Mouse (Mus musculus) lung, embryonic 15.5 days (tissue): ENCODE data around the gene Rplp2. TPM values are rescaled to one million over a fixed set of nuclear protein-coding genes. Genes with fewer than 3 reads are reported as not detected.
A peak's percentile ranks its signal among the peaks of the same experiment; 100 is the strongest.

Experiments used
- ATAC-seq: fragments of 200-750 bp; cut with Nextera tagmentation; 2 replicates; pipeline ENCODE4 v1.8.0; 2017; ENCODE audit warnings: moderate number of reproducible peaks, borderline replicate concordance; ENCODE audit not compliant: low FRiP score, low TSS enrichment; ENCODE audit errors: extremely low read depth
- H3K27ac ChIP-seq: fragments of 300-500 bp; sonication (generic); 2 replicates; pipeline ENCODE4 v1.5.1; 2015; ENCODE audit warnings: moderate library complexity, mild to moderate bottlenecking, inconsistent platforms
- H3K27me3 ChIP-seq: fragments of 300-500 bp; sonication (generic); 2 replicates; pipeline ENCODE4 v1.6.1; 2015; ENCODE audit warnings: inconsistent platforms
- H3K36me3 ChIP-seq: fragments of 300-500 bp; sonication (generic); 2 replicates; pipeline ENCODE4 v1.6.1; 2015; ENCODE audit warnings: inconsistent platforms
- H3K4me1 ChIP-seq: fragments of 300-500 bp; sonication (generic); 2 replicates; pipeline ENCODE4 v1.6.1; 2015; ENCODE audit warnings: inconsistent platforms
- H3K4me2 ChIP-seq: fragments of 300-500 bp; sonication (generic); 2 replicates; pipeline ENCODE4 v1.6.1; 2015; ENCODE audit warnings: inconsistent platforms, mild to moderate bottlenecking, moderate library complexity
- H3K4me3 ChIP-seq: fragments of 300-500 bp; sonication (generic); 2 replicates; pipeline ENCODE4 v1.5.1; 2015; ENCODE audit warnings: mild to moderate bottlenecking, inconsistent platforms
- H3K9ac ChIP-seq: fragments of 300-500 bp; sonication (generic); 2 replicates; pipeline ENCODE4 v1.6.1; 2015; ENCODE audit warnings: inconsistent platforms
- H3K9me3 ChIP-seq: fragments of 300-500 bp; sonication (generic); 2 replicates; pipeline ENCODE4 v1.6.1; 2016; ENCODE audit warnings: inconsistent platforms
- WGBS: fragments of 180-500 bp; shearing (Covaris S2); methylation state at CpG from one replicate; pipeline ENCODE4 v1.1.7; 2015; 5-methylcytosine and 5-hydroxymethylcytosine counted together
- polyA plus RNA-seq: library from polyadenylated mRNA; unstranded; fragments of >200 nt; fragmentation: Nextera tagmentation; extraction: Ambion mirVana; gene quantifications from 2 replicates; pipeline ENCODE4 v1.2.1, GENCODE M21; 2015

The Rplp2 gene
- polyA plus RNA-seq, 1 experiment from 2014 or later: 1,155 TPM

DNA sequence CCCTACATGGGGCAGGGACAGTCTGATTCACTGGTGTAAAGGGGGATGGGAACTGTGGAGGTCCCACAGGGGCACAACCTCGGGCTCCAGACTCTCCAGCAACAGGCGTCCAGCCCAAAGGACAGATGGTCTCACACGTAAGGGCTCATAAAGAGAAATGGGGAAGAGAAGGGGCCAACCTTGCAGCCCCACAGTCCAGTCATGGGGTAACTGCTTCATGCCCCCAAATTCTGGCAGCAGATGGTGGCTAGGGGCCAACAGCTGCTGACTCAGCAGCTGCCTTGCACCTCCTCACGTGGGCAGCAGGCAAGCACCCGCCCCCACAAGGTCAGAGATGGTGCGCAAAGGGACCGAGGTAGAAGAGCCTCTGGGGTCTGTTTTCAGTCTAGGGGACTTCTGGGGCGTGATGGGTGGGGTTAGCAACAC, 15.0 kb upstream of the Rplp2 start:
- 74% methylated on average over 8 of the region's 8 CpGs for WGBS
- Histone ChIP-seq H3K27me3 (no peaks in the 10 kb centered on the region), H3K4me2 (no peak overlapping the region), H3K9me3 (no peaks in the 10 kb centered on the region), H3K4me3 (no peak overlapping the region), H3K9ac (no peak overlapping the region), H3K27ac (no peak overlapping the region), H3K36me3 (peaks cover 27% of the 10 kb centered on the region), H3K4me1 (peaks cover 29% of the 10 kb centered on the region)
- no peak for ATAC-seq

DNA sequence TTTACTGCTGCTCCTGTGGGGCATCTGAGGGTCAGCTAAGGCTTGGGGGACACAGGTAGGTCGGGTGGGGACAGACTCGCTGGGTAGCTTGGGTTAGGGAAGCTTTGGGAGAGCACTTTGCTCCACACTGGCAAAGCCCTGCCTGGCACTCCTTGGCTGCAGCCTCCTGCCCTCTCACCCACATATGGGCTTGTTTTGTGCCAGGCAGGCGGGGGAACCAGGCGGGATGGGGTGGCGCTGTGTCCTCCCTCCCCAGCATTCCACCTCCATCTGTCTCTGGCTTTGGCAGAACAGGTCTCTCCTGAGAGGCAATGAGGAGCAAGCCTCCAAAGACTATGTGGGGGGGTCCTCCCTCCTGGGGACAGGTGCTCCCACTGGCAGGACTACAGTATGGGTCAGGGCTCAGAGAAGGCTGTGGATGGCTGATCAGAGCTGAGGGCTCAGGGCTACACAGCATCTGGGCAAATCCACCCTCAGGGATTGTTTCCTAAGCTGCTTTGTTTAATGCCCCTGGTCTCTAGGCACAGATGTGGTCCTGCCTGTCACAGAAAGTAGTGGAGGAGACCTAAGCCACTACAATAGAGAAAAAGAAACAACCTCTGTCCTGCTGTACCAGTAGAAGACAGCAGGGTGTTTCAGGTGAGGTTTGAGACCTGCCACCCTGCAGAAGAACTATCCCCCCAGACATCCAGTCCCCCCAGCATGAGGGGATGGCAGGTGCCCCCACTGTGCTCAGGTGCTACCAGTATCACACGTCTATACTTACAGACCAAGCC, 14.2 kb upstream of the Rplp2 start:
- Histone ChIP-seq H3K36me3 (peaks cover 27% of the 10 kb centered on the region), H3K4me3 (no peak overlapping the region), H3K9ac (no peak overlapping the region), H3K27me3 (no peaks in the 10 kb centered on the region), H3K4me1 (peaks cover 32% of the 10 kb centered on the region), H3K9me3 (no peaks in the 10 kb centered on the region), H3K27ac (no peak overlapping the region), H3K4me2 (no peak overlapping the region)
- ATAC-seq: no peak
- 78% methylated on average over 6 of the region's 6 CpGs for WGBS

DNA sequence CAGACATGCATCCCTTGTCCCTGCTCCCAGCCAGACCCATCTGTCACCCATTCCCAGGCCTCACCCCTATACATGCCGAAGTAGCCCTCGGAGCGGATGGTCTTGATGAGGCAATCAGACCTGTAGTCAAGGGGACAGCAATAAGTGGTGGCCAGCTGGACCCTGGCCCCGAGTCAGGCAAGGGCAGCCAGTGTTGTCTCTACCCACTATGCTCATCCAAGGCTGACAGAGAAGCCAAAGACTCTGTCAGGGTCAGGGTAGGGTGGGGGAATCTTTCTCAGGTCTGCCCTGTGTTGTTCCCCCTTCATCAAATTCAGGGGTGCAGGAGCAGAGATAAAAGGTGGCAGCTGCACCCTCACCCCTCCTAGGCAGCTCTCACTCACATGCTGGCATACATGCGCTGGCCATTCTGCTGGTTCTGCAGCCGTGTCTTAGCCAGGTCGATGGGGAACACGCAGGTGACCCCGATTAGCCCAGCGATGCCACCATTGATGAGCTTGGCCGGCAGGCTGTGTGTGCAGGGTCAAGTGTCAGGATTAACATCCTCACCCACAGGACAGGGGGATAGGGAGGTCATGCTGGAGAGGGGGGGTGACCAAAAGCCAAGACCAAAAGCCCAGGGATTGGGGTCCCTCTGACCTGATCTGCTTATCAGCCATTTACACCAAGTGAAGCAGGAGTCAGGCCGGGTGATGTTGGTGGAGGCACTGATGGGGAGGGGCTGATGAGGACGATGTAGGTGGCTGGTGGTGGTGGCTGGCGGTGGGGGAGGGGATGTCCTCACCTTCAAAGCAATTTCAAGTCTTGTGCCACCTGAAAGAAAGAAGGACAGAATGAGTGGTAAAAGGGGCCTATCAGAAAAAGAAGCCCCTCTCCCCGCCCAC, 13.4 kb upstream of the Rplp2 start:
- no peak for ATAC-seq
- no peaks in the 10 kb centered on the region for H3K27me3 ChIP-seq

DNA sequence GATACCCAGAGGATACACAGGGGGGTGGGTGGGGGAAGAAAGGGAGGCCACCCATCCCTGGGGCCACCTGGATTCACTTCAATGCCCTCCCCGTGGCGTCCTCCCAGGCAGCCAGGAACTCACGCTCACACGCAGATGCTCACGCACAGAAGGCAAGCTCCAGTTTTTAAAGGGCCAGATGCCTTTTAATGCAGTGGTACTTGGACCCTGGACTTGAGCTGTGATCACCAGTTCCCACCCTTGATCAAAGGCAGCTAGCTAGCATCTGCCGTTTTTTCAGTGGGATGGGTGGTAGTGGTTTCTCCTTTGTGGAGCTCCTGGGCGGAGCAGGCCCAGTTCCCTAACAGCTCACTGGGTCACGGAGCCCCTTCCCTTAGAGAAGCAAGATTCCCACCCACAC, 12.7 kb upstream of the Rplp2 start:
- H3K27me3 ChIP-seq: no peaks in the 10 kb centered on the region
- H3K36me3 ChIP-seq: peaks cover 40% of the 10 kb centered on the region
- peak overlapping the region; percentile 82 for H3K4me2 ChIP-seq
- no peak overlapping the region for H3K27ac ChIP-seq
- H3K9ac ChIP-seq: peak overlapping the region; percentile 43
- H3K4me1 ChIP-seq: peaks cover 32% of the 10 kb centered on the region
- no peaks in the 10 kb centered on the region for H3K9me3 ChIP-seq
- ATAC-seq: no peak
- H3K4me3 ChIP-seq: peak overlapping the region; percentile 45
- WGBS: 13% methylated on average over 8 of the region's 8 CpGs

More for the DNA sequence above, 13.4 kb upstream of the Rplp2 start:
- H3K27ac ChIP-seq: no peak overlapping the region
- peaks cover 32% of the 10 kb centered on the region for H3K4me1 ChIP-seq
- peak overlapping the region; percentile 43 for H3K9ac ChIP-seq
- WGBS: 67% methylated on average over 15 of the region's 15 CpGs
- no peaks in the 10 kb centered on the region for H3K9me3 ChIP-seq
- H3K4me3 ChIP-seq: peak overlapping the region; percentile 45
- peak overlapping the region; percentile 82 for H3K4me2 ChIP-seq
- peaks cover 33% of the 10 kb centered on the region for H3K36me3 ChIP-seq

DNA sequence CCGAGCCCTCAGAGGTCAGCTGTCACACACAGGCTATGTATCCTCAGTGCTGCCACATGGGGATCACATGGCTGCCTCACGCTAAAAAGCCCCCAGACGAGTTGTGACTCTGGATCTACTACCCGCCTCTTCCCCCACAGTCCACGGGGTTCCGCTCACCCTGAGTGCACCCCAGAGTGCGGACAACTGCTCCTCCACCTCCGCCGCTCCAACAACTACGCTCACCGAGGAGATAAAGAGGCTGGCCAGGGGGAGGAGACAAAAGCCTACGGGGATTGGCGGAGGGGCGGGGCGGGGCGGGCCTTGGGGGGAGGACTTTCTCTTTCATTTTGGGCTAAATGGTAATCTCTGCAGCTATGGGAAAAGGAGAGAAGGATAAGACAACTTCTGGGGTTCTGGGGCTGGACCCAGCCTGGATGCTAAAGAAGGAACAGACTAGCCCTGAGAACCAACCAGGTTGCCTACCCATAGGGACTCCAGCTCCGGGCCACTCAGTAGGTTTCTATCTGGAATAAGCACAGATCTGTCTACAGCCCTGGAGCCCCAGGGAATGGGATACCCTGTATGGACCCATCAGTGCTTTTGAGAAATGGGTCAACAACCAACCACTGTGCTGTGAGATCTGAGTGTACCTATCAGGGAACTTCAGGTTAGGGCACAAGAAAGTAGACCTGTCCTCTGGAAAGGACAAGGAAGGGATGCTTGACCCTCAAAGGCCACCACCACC, 11.9 kb upstream of the Rplp2 start:
- Histone ChIP-seq H3K27ac (no peak overlapping the region), H3K36me3 (peaks cover 44% of the 10 kb centered on the region), H3K4me1 (peaks cover 32% of the 10 kb centered on the region), H3K27me3 (no peaks in the 10 kb centered on the region), H3K9me3 (no peaks in the 10 kb centered on the region), H3K9ac (peak overlapping the region; percentile 43), H3K4me2 (peak overlapping the region; percentile 82), H3K4me3 (peak overlapping the region; percentile 45)
- 4% methylated on average over 17 of the region's 17 CpGs for WGBS
- ATAC-seq: no peak

DNA sequence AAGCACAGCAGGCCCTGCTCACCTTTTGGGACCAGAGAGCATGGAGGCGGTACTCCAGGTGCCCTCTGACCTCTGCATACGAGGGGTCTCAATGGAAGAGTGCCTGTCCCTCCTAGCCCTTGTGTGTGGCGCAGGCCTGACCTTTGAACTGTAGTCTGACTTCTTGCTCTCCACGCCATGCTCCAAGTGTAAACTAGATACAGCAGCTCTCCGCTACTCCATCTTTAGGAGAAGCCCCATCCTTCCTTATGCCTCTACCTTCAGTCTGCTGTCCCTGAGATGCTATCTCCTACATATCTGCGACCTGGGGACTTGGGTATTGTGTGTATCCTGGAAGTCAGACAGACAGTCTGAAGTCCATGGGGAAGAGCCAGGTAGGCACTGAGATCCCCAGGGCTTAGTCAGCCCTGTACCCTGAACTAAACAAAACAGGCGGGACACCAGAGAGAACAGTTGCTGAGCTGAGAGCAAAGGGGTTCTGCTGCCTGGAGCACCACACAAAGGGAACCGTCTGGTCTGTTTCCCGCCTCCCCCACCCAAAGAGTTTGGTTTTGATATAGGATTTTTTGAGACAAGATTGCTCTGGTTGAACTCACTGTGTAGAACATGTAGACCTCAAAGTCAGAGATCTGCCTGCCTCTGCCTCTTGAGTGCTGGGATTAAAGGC, 11.2 kb upstream of the Rplp2 start:
- H3K36me3 ChIP-seq: peaks cover 37% of the 10 kb centered on the region
- H3K4me1 ChIP-seq: peaks cover 38% of the 10 kb centered on the region
- no peak overlapping the region for H3K9ac ChIP-seq
- no peaks in the 10 kb centered on the region for H3K27me3 ChIP-seq
- H3K9me3 ChIP-seq: no peaks in the 10 kb centered on the region
- H3K27ac ChIP-seq: no peak overlapping the region
- peak overlapping the region; percentile 82; the same call in 1 of the 2 replicates for H3K4me2 ChIP-seq
- H3K4me3 ChIP-seq: peak overlapping the region; percentile 65; the same call in 1 of the 2 replicates
- no peak for ATAC-seq
- WGBS: 81% methylated on average over 9 of the region's 9 CpGs

DNA sequence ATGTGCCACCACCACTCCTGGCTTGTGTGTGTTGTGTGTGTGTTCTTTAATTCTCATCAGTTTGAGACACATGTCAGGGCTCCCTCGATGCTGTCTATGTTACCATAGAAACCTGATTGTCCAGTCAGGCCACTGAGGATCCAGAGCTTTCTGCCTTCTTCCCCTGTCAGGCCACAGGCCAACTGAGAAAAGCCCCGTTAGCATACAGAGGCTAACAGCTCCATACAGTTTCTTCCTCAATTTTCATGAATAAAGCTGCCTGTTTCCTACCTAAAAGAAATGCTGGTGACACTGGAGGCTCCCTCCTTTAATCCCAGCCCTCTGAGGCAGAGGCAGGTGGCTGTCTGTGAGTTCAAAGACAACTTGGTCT, 10.7 kb upstream of the Rplp2 start:
- Histone ChIP-seq H3K4me3 (peak overlapping the region; percentile 65), H3K4me1 (peaks cover 43% of the 10 kb centered on the region), H3K27me3 (no peaks in the 10 kb centered on the region), H3K9ac (peak overlapping the region; percentile 66; the same call in 1 of the 2 replicates), H3K9me3 (no peaks in the 10 kb centered on the region), H3K27ac (no peak overlapping the region), H3K4me2 (peak overlapping the region; percentile 80), H3K36me3 (peaks cover 32% of the 10 kb centered on the region)
- no peak for ATAC-seq
- 43% methylated on average over 2 of the region's 2 CpGs for WGBS

DNA sequence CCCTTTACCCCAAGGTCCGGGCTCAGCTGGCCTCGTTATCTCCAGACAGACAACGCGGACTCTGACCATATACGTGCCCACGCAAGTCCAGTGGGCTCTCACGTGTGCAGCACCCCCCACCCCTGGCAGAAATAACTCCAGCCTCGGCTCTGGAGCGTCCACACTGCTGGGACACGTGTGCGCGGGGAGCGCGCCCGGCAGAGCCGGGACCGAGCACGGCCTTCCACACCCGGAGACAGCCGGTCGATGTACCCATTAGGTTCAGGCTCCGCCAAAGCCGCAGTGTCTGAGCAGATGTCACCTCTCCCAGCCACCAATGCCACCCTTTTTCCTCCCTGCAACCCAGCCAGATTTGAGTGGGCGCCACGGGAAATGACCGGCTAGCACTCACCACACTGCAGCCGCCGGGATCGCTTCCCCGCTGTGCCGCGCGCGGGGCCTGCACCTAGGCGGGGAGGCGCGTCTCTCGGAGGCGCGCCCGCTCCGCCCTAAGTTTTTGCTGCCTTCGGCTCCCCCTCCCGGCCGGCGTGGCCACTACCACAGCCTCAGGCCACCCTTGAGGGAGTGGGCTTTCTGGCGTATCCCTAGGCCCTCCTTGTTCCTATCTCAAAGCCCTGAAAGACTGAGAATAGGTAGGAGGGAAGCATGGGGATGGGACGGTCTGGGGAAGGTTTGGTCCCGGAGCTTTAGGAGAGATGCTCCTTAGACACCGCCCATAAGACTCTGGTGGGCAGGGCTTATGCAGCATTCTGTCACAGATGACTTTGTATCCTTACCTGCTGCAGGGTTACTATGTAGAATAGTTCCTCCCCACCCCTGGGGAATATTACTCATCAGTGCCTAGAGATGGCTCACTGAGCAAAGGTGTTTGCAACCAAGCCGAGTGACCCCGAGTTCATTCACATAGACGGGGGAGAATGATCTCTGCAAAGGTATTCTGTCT, 9.7 kb upstream of the Rplp2 start, which contains the start of gene Slc25a22:
Gene Slc25a22, minus strand, starts transcription at position 715 of the 943 bp plus-strand sequence.
- 5% methylated on average over 53 of the region's 53 CpGs for WGBS
- peaks cover 50% of the 10 kb centered on the region for H3K4me1 ChIP-seq
- peak within 1 kb of the TSS; percentile 80 for H3K4me2 ChIP-seq
- peak; percentile 72; the same call in 1 of the 2 replicates for ATAC-seq
- H3K4me3 ChIP-seq: peak within 1 kb of the TSS; percentile 65
- H3K9ac ChIP-seq: peak within 1 kb of the TSS; percentile 66
- H3K27ac ChIP-seq: peak within 1 kb of the TSS; percentile 34; the same call in 1 of the 2 replicates
- no peaks in the 10 kb centered on the region for H3K9me3 ChIP-seq
- H3K36me3 ChIP-seq: peaks cover 27% of the 10 kb centered on the region
- H3K27me3 ChIP-seq: no peaks in the 10 kb centered on the region

DNA sequence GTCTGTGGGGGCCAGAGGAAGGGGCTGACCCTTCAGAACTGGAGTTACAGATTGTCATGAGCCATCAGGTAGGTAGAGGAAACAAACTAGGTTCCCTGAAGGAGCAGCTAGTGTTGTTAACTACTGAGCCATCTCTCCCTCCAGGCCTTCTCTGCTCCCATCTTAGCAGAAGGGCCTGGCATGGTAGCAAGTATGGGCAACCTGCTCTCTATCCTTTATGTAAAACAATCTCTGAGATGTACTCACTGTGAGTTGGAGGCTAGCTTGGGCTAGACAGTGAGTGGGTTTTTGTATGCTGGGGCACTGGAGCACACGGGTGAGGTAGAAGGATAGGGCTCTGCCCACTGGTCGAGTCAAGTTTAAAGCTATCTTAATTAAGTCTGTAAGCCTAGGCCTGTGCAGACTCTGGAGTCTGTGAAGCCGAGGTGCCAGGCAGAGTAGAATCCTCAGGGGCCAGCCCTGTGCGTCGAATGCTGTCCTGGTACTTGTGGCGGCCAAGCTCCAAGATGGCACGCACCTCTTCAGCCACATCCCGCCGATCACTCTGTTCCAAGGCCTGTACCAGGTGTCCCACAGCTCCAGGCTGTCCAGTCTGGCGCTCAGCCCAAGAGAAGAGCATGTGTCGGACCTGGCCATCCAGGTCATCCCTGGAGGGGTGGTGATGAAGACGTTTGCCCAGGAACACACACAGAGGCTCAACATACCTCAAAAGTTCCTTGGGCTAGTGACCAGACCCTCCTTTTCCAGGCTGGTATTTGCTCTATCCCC, 8.8 kb upstream of the Rplp2 start:
- Histone ChIP-seq H3K9ac (0 out of 2 replicates have a peak overlapping the region, but pooled peaks have one; percentile 8), H3K4me1 (peaks cover 59% of the 10 kb centered on the region), H3K9me3 (no peaks in the 10 kb centered on the region), H3K36me3 (peaks cover 24% of the 10 kb centered on the region), H3K4me2 (no peak overlapping the region), H3K4me3 (no peak overlapping the region), H3K27me3 (no peaks in the 10 kb centered on the region), H3K27ac (no peak overlapping the region)
- 91% methylated on average over 12 of the region's 12 CpGs for WGBS
- ATAC-seq: no peak
